Mouse (Mus musculus): ENCODE data around the gene Gm49416.
"Not testable (repeated sequence)": the region's sequence is repeated elsewhere in the genome, so short reads cannot be mapped to it uniquely, and the experiment has no call there.

The Gm49416 gene

GRCm38 (mm10) chr19:8875031-8875430 lies 13.7 kb upstream of the Gm49416 start:
- in situ Hi-C loops (cut with MboI): no loop called here

- in situ Hi-C loops (cut with MboI): no loop called here
Measured at GRCm38 (mm10) chr19:8880311-8881033, 8.3 kb upstream of the Gm49416 start, which contains the start of gene Uqcc3. TSS of gene Uqcc3 (minus strand) at chr19:8880923.

- in situ Hi-C loops (cut with MboI): no loop called here
Measured at GRCm38 (mm10) chr19:8881034-8881392, 7.7 kb upstream of the Gm49416 start.

GRCm38 (mm10) chr19:8883616-8884015 lies 5.1 kb upstream of the Gm49416 start, which contains the start of the genes Lbhd1 and Gm49403:
TSS of gene Lbhd1 (plus strand) at chr19:8883732.
TSS of gene Gm49403 (plus strand) at chr19:8883930.
- in situ Hi-C loops (cut with MboI): no loop called here

DNA sequence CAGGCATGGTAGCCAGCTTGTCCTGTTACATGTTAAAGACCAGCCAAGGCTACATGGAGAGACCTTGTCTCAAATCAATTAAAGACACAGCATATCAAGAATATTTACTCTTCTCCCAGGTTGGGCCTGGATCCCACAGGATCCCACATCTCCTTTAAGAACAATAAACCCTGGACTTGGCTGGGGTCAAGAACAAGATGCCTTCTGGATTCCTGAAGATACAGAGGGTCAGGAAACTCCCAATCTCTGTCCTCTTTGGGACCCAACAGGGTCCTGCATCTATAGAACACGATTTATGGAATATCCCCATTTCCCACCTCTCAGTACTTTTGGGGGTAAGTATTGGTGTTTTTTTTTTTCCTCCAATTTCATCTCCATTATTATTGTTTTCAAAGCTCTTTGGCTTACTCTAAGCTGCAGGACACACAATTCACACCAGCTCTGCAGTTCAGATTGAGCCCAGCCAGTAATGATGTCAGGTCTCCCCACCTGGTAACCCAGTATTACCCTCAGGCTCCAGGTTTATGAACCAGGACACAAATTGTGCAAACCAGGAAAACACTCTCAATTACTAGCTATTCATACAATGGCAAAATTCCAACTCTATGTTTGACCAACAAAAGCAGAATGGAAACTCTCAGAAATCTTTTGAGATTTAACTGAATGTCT lies 1.7 kb upstream of the Gm49416 start:
- in situ Hi-C loops (cut with MboI): no loop called here

DNA sequence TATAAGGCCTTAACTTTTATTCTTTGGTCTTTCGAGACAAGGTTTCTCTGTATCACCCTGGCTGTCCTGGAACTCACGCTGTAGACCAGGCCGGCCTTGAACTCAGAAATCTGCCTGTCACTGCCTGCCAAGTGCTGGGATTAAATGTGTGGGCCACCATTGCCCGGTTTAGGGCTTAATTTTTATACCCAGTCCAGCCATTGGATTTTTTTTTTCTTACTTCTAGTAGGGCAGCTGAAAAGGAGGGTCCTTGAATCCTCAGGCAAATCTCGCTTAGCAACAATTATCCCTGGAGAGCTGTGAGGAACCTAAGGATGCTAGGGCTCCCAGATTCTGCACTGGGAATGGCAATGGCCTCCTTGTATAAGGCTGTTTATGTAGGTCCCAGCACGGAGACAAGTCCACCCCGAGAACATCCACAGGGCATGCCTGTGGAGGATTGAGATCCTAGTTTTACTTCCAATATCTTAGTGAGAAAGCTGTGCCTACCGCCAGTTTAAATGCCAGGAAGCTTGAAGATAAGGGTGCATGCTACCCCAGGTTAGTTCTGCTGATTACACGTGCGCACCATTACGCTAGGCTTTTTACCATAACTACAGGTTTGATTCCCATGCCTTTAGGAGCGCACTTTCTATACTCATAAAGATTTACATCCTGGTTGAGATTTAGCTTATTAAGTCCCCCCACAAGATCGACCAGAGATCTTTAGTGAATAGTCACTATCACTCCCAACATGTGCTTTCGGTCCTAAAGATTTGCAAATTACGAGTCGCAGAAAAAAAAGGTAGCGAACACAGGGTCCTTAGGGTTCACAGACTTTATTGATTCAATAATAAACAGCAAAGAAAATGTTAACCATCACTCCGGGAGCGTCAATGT lies 902 bp upstream of the Gm49416 start:
- in situ Hi-C loops (cut with MboI): no loop called here

GRCm38 (mm10) chr19:8892829-8893766 lies 4.4 kb downstream of the Gm49416 start, which contains the start of gene Ints5:
TSS of gene Ints5 (plus strand) at chr19:8893005.
- in situ Hi-C loops (cut with MboI): no loop called here

- in situ Hi-C loops (cut with MboI): no loop called here
Measured at GRCm38 (mm10) chr19:8895397-8895960, 6.8 kb downstream of the Gm49416 start.

- in situ Hi-C loops (cut with MboI): not testable (repeated sequence)
Measured at GRCm38 (mm10) chr19:8896231-8896630, 7.5 kb downstream of the Gm49416 start.

- in situ Hi-C loops (cut with MboI): not testable (repeated sequence)
Measured at GRCm38 (mm10) chr19:8897211-8897864, 8.6 kb downstream of the Gm49416 start.

DNA sequence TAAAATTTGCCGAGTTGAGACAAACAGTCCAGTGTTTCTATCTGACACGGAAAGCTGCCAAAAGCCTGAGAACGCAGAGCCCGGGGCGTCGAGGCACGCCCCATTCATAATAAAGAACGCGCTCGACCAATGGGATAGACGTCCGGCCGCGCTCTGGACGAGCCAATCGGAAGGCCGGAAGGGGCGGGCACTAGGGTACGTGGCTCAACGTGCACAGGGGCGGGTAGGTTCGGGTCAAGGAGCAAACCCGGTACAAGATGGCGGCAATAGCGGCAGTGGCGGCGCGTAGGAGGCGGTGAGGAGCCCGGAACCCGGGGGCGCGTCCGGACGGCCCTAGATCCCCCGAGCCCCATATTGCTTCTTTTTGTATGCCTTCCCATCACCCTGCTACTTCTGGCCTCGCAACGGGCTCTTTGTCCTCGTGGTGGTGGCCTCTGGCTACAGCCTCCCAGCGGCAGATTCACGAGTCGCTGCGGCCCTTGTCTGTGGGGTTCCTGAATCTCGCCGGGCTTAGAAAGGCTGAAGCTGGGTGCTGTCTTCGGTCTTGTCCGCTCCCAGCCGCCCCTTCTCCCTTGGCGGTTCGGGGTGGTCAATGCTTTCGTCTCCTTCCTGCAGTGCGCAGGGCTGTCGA lies 9.3 kb downstream of the Gm49416 start, which contains the start of gene Ganab:
Gene Ganab, plus strand, starts transcription at position 207 of the 631 bp plus-strand sequence.
- in situ Hi-C loops (cut with MboI): no loop called here

DNA sequence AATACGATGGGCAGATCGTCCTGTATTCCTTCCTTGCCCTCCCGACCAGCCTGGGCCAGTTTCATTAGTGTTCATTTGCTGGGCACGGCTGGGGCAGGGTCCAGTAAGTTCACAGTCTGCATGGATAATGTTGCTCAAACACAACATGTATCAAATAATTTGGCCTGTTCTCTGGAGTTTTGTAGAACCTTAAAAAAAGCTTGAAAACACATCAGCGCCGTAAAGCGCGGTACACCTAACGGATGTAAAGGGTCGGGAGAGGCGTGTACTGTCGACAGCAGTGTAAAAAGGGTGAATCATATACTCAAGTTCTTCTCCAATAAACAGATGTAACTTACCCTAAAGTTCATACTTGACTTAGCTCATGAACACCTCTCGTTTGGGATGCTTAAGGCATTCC lies 9.8 kb downstream of the Gm49416 start:
- in situ Hi-C loops (cut with MboI): no loop called here

DNA sequence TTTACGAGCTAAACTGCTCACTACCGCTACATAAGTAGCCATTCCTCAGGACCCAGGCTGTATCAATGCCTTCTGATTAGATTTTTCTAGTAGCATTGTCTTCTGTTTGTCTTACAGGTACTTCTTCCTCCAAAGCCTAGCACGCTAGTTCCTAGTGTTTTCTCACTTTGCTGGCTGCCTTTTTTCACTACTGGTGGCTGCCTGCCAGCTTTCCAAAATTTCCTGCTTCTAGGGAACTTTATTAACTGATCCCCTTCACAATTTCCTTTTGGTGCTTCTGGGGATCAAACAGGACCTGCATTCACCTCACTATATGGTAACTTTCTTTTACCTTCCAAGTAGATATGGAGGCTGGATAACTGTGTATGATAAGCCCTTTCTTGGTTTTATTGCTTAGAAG lies 10.4 kb downstream of the Gm49416 start:
- in situ Hi-C loops (cut with MboI): no loop called here

- in situ Hi-C loops (cut with MboI): no loop called here
Measured at GRCm38 (mm10) chr19:8903412-8903811, 14.7 kb downstream of the Gm49416 start.

DNA sequence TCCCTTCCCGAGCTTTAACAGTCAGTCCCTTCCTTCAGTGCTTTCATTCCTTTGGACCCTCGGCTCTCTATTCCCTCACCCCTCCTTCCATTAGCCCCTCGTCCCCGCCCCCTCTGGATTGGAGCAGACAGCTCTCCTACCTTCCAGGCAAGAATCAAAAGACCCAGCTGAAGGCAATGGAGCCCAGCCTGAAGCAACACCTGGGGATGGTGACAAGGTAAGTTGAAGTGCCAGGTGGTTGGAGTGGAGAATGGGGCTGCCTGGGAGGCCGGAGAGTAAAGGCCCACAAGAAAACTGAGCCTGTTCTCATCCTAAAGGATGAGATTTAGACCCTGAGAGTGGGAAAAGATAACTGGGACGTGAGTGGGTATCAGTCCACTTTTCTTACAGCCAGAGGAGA lies 19.8 kb downstream of the Gm49416 start:
- in situ Hi-C loops (cut with MboI): no loop called here

DNA sequence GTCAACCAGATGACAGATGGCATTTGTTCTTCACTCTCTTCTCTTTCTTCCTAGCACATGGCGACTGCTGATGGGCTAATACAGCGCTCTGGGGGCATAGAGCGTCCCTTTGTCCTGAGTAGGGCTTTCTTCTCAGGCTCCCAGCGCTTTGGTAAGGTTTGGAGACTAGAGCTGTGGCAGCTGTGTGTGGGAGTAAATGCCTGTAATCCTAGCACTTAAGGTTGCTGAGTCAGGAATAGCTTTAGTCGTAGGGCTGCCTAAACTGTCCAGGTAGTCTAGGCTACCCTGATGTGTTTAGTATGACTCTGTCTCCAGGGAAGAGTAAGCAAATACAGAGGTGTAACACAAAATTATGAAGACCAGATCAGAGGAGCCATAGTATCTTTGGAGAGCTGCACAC lies 23.1 kb downstream of the Gm49416 start:
- in situ Hi-C loops (cut with MboI): no loop called here

GRCm38 (mm10) chr19:8914212-8914611 lies 25.5 kb downstream of the Gm49416 start:
- in situ Hi-C loops (cut with MboI): no loop called here

DNA sequence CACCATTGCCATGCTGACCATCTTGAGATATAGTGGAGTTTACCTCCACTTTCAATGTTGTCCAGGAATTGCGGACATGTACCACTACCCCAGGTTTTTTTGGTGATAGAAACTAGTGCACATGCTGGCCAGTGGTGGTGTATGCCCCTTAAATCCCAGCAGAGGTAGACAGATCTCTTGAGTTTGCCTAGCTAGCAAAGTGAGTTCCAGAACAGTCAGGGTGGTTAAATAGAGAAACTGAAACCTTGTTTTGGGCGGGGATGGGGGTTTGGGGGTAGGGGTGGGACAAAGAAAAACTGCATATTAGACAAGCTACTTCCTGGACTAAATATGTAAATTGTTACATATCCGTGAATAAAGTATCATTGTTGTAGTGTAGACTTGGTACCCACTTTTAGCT lies 30.3 kb downstream of the Gm49416 start:
- in situ Hi-C loops (cut with MboI): no loop called here

DNA sequence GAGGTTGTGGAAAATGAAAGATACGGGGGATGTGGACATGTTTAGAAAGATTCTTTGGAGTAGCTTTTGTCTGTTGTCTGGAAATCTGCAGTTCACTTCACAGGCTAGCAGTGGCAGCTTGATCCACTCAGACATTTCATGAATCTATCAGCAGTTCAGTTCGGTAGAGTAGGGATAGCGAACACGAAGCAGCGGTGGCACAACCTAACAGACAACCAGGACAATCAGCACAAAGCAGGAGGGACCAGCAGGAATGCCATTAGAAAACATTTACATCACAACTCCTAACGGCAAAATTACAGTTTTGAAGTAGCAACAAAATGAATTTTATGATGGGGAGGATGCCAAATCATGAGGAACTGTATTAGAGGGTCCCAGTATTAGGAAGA lies 31.0 kb downstream of the Gm49416 start:
- in situ Hi-C loops (cut with MboI): no loop called here
